Mouse (Mus musculus): ENCODE measurements around the gene Plekhm2. TPM values are rescaled to one million over a fixed set of nuclear protein-coding genes. Genes with fewer than 3 reads are reported as not detected.

Gene Plekhm2
- 3.8 and 6.3 TPM in 2 replicates for total RNA-seq (2017)

GRCm38 (mm10) chr4:141664799-141665198 is at the start of gene Plekhm2:
Plekhm2 (minus strand) TSS chr4:141664899.
- ATAC-seq (replicated peaks; ENCODE audit: low read depth, poor library complexity, severe bottlenecking): no peak

GRCm38 (mm10) chr4:141713598-141714142 is 49.0 kb upstream of the Plekhm2 start:
- ATAC-seq (replicated peaks; ENCODE audit: low read depth, poor library complexity, severe bottlenecking): peak; percentile 92

GRCm38 (mm10) chr4:141711250-141711649 is 46.6 kb upstream of the Plekhm2 start:
- ATAC-seq (replicated peaks; ENCODE audit: low read depth, poor library complexity, severe bottlenecking): no peak

GRCm38 (mm10) chr4:141708971-141709370 is 44.3 kb upstream of the Plekhm2 start:
- no peak for ATAC-seq (replicated peaks; ENCODE audit: low read depth, poor library complexity, severe bottlenecking)

- no peak for ATAC-seq (replicated peaks; ENCODE audit: low read depth, poor library complexity, severe bottlenecking)
Measured at GRCm38 (mm10) chr4:141708005-141708404, 43.3 kb upstream of the Plekhm2 start.

GRCm38 (mm10) chr4:141705331-141705730 is 40.6 kb upstream of the Plekhm2 start:
- ATAC-seq (replicated peaks; ENCODE audit: low read depth, poor library complexity, severe bottlenecking): no peak

- ATAC-seq (replicated peaks; ENCODE audit: low read depth, poor library complexity, severe bottlenecking): no peak
Measured at GRCm38 (mm10) chr4:141704625-141705024, 39.9 kb upstream of the Plekhm2 start.

GRCm38 (mm10) chr4:141694719-141695118 is 30.0 kb upstream of the Plekhm2 start:
- ATAC-seq (replicated peaks; ENCODE audit: low read depth, poor library complexity, severe bottlenecking): no peak

GRCm38 (mm10) chr4:141688505-141688904 is 23.8 kb upstream of the Plekhm2 start:
- 0 out of 2 replicates have a peak, but pooled peaks have one; percentile 47 for ATAC-seq (replicated peaks; ENCODE audit: low read depth, poor library complexity, severe bottlenecking)

GRCm38 (mm10) chr4:141686525-141686924 is 21.8 kb upstream of the Plekhm2 start:
- no peak for ATAC-seq (replicated peaks; ENCODE audit: low read depth, poor library complexity, severe bottlenecking)

GRCm38 (mm10) chr4:141686093-141686492 is 21.4 kb upstream of the Plekhm2 start:
- no peak for ATAC-seq (replicated peaks; ENCODE audit: low read depth, poor library complexity, severe bottlenecking)

GRCm38 (mm10) chr4:141685499-141685898 is 20.8 kb upstream of the Plekhm2 start, which contains the start of gene Rsc1a1:
Rsc1a1 (minus strand) TSS chr4:141685599.
- ATAC-seq (replicated peaks; ENCODE audit: low read depth, poor library complexity, severe bottlenecking): no peak

GRCm38 (mm10) chr4:141682706-141683230 is 18.1 kb upstream of the Plekhm2 start:
- ATAC-seq (replicated peaks; ENCODE audit: low read depth, poor library complexity, severe bottlenecking): no peak

- ATAC-seq (replicated peaks; ENCODE audit: low read depth, poor library complexity, severe bottlenecking): no peak
Measured at GRCm38 (mm10) chr4:141681767-141682166, 17.1 kb upstream of the Plekhm2 start.

- ATAC-seq (replicated peaks; ENCODE audit: low read depth, poor library complexity, severe bottlenecking): no peak
Measured at GRCm38 (mm10) chr4:141680892-141681291, 16.2 kb upstream of the Plekhm2 start.

GRCm38 (mm10) chr4:141679016-141679415 is 14.3 kb upstream of the Plekhm2 start:
- no peak for ATAC-seq (replicated peaks; ENCODE audit: low read depth, poor library complexity, severe bottlenecking)

- no peak for ATAC-seq (replicated peaks; ENCODE audit: low read depth, poor library complexity, severe bottlenecking)
Measured at GRCm38 (mm10) chr4:141676462-141676979, 11.8 kb upstream of the Plekhm2 start.

- ATAC-seq (replicated peaks; ENCODE audit: low read depth, poor library complexity, severe bottlenecking): no peak
Measured at GRCm38 (mm10) chr4:141672325-141672724, 7.6 kb upstream of the Plekhm2 start.

- no peak for ATAC-seq (replicated peaks; ENCODE audit: low read depth, poor library complexity, severe bottlenecking)
Measured at GRCm38 (mm10) chr4:141671389-141671788, 6.7 kb upstream of the Plekhm2 start.

GRCm38 (mm10) chr4:141669898-141670712 is 5.4 kb upstream of the Plekhm2 start:
- ATAC-seq (replicated peaks; ENCODE audit: low read depth, poor library complexity, severe bottlenecking): peak; percentile 77

Measured in common myeloid progenitor, adult 5-6 weeks (primary cell).